Mouse (Mus musculus) small intestine, adult 2 months (tissue): ENCODE results near the gene Cog4.

ENCODE experiments used
- CTCF ChIP-seq: fragments of 200-500 bp; IDR thresholded peaks from 2 replicates; pipeline ENCODE4 v1.5.1; 2012; ENCODE audit warnings: low read depth, mild to moderate bottlenecking, control low read depth, inconsistent platforms, low read length, moderate library complexity, mixed read lengths; ENCODE audit not compliant: insufficient replicate concordance, insufficient read length; ENCODE audit errors: extremely low read depth
- POLR2A ChIP-seq: fragments of 200-500 bp; IDR thresholded peaks from 2 replicates; pipeline ENCODE4 v1.6.1; 2012; ENCODE audit warnings: low read depth, mild to moderate bottlenecking, control low read depth, inconsistent platforms, low read length, moderate library complexity

GRCm38 (mm10) chr8:110856760-110857461, 10.5 kb downstream of the Cog4 start:
- no peak for TF ChIP-seq POLR2A
- no peak for TF ChIP-seq CTCF
